Mouse (Mus musculus): ENCODE data around the gene Ugt2b35.

DNA sequence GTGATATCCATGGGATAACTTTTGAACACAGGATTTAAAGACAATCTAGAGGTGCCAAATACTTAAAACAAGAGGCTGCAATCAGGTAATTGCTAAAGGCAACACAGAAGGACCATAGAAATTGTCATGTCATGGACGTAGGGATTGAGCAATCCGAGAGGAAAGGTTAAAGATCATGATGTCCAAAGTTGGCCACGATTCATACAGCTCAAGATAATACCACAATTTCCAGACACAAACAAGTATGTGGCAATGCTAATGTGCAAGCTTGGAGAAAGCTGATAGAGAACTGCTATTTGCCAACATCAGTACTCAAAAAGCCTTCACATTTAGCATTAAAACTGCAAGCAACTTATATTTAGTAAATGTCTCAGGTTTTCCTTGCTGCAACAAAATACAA, 26.7 kb downstream of the Ugt2b35 start:
- TF ChIP-seq POLR2A (IDR thresholded peaks at IDR 0.05; ENCODE audit: borderline replicate concordance, extremely low read depth, low read depth, low read length): no peak
- no peak for TF ChIP-seq CTCF (IDR thresholded peaks at IDR 0.05; ENCODE audit: insufficient read depth, low read length)
